Mouse (Mus musculus): ENCODE data around the gene Rplp2. TPM values are rescaled to one million over a fixed set of nuclear protein-coding genes. Genes with fewer than 3 reads are reported as not detected.

The Rplp2 gene
- total RNA-seq, 2 experiments from 2014 or later: 949 to 1,096 TPM

DNA sequence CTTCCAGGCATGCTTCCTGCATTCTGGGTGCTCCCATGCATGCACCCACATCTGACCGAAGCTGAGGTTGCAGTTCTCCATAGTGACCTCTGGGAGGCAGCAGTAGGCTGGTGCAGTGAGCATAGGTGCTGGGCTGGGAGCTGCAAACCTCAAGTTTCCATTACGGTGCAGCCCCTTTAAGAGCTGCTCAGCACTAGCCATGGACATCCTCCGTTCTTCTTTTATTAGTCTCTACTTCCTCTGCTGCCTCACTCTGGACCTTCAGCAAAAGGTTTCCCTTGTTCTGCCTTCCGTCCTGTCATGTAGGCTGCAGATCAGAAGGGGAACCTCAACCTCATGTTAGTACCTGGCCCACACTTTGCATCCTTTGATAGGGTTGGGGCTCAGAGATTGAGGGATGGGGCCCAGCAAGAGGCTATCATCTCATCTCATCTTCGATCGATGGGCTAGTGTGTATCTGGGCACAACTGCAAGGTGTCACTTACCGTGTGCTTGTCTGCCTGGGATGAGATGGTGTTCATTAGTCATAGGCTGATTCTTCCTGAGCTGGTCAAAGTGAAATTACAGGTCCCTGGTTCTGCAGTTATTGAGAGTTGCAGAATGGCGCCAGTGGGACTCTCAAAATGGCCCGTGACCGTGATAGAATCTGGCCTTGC is 33.8 kb downstream of the Rplp2 start:
- DNase-seq (ENCODE audit: low spot score in 2 of 2): peak in 1 of 2 experiments; percentile 56

GRCm38 (mm10) chr7:141481498-141482401 is 34.6 kb downstream of the Rplp2 start:
- peak in 1 of 2 experiments; percentile 48 for DNase-seq (ENCODE audit: low spot score in 2 of 2)

- no peak for DNase-seq (ENCODE audit: low spot score in 2 of 2)
Observed at GRCm38 (mm10) chr7:141482531-141483024, 35.4 kb downstream of the Rplp2 start.

DNA sequence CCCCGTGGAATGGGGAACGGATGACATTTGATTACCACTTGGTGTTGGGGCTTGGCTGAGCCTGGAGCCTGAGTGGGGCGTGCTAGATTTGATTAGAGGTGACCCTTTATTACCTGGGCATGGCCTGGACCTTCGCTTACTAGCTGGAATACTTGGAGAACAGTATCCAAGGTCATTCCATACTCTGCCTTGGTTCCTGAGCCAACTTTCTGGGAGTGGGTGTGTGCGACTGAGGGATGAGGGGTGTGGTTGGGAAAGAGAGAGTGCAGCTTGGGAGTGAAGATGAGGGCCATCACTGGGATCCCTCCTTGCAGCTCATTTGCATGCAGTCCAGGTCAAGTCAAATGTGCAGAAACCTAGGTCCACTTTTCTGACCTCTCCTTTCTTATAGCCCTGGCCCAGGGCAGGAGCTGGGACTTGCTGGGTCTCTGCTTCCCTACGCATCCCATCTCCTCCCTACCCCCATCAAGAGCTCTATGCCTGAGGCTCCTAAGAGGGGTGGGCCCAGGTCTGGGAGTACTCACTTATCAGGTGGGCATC is 36.0 kb downstream of the Rplp2 start:
- no peak for DNase-seq (ENCODE audit: low spot score in 2 of 2)

- no peak for DNase-seq (ENCODE audit: low spot score in 2 of 2)
Observed at GRCm38 (mm10) chr7:141484186-141485120, 37.3 kb downstream of the Rplp2 start.

DNA sequence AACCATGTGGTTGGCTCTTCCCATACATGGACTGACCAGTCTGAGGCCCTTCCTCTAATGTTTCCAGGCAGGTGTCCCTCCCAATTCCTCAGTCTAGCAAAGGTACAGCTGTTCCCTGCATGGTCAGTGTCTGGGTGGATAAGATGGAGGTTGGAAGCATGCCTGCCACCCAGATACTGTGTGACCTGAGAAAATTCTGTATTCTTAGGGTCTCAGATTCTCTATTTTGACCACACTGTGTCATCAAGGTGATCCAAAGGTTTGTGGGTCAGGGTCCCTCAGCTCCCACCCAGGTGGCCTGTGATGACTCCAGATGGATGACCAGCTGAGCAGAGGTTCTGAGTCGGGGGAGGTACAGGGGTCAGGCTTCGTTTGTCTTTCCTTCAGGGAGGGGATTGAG is 38.0 kb downstream of the Rplp2 start:
- DNase-seq (ENCODE audit: low spot score in 2 of 2): no peak

DNA sequence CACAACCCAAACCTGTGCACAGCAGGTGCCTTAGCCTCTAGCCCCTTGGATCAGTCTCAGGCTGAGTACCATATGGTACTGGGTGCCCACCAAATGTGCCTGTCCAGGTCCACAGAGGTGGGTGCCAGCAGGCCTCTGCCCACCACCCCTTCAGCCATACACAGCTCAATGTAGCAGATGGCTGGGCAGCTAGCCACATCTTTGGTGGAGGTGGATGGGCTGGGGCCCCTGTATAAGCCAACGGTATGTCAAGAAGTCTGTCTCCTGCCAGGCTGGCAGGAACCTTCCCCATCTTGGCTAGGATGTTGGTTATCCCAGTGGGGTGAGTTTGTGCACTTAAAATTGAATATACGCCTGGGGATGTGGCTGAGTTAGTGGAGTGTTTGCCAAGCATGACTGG is 38.4 kb downstream of the Rplp2 start:
- DNase-seq (ENCODE audit: low spot score in 2 of 2): no peak

DNA sequence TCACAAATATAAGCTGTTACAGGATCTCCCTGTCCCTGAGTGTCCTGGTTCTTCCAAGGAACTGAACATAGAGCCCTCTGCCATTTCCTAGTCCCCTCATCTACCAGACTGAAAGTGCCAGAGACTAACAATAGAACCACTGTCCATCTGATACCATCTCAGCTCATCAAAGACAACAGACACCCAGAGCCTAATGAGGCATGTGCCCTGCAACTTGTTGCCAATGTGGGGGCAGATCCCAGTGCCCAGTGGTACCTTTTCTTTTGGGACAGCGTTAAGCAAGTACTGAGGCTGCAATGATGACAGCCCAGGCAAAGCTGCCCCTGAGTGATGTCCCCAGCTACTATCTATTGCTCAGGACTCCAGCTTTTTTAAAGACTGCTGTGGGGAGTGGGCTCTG is 39.1 kb downstream of the Rplp2 start:
- no peak for DNase-seq (ENCODE audit: low spot score in 2 of 2)

GRCm38 (mm10) chr7:141487141-141487540 is 40.0 kb downstream of the Rplp2 start:
- no peak for DNase-seq (ENCODE audit: low spot score in 2 of 2)

GRCm38 (mm10) chr7:141491151-141491550 is 44.0 kb downstream of the Rplp2 start:
- no peak for DNase-seq (ENCODE audit: low spot score in 2 of 2)

GRCm38 (mm10) chr7:141492738-141493137 is 45.6 kb downstream of the Rplp2 start:
- no peak for DNase-seq (ENCODE audit: low spot score in 2 of 2)

DNA sequence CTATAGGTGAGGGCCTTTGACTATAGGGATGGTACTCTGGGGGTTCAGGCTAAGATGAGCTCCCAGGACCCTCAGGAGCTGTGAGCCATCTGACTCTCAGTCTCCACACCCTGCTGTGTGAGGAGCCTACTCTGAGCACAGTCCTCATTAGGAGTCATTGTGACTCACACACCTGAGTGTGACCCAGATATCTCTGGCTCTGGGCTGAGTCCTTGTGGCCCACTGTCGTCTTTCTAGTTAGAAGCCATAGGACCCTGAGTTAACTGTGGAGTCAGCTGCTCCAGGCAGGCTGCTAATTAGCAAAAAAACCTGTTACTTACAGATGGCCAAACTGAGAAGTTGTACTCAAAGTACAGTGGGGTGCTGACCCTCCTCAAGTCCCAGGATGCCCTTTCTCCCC is 46.6 kb downstream of the Rplp2 start:
- DNase-seq (ENCODE audit: low spot score in 2 of 2): no peak

DNA sequence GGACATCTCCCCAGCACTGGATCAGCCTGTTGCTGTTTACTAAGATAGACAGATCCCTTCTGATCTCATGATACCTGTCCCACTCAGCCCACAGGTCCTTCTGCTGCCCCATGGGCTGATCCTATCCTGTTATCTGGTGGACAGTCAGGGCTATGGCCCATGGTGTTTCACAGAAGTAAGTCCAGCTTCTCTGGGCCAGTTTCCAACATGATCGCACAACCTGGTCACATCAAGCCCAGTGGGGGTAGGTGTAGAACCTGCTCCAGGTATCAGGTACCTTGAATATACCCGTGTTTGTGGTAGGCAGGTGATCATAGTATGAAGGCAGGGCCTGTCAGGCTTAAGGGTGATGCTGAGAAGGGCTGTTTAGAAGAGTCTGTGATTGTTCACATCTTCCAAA is 48.2 kb downstream of the Rplp2 start:
- DNase-seq (ENCODE audit: low spot score in 2 of 2): no peak

DNA sequence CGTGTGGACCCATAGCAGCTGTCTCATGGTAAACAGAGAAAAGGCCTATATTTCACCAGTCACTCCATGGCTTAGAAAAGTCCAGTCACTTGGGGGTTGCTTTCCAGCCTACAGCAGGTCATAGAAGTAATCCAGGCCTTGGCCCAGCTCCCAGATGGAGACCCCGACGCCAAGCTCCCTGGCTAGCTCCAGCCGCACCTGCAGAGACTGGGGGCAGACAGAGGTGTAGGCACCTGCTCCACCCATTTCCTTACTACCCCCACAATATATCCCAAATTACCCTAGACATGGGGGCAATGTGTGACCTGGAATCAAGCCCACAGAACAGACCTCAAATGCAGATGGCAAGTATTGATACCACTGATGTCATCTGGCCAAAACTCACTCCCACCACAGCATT is 48.8 kb downstream of the Rplp2 start:
- no peak for DNase-seq (ENCODE audit: low spot score in 2 of 2)

GRCm38 (mm10) chr7:141497600-141497999 is 50.4 kb downstream of the Rplp2 start:
- no peak for DNase-seq (ENCODE audit: low spot score in 2 of 2)

Other genes with a start within 250 kb of the Rplp2 start
- gene Lmntd2, start 233.3 kb upstream of the Rplp2 start, total RNA-seq (2021): under 1 TPM; 0.13 to 0.33 TPM
- gene Rassf7, start 231.5 kb upstream of the Rplp2 start, total RNA-seq (2021): 1 to 10 TPM; 1.4 to 2.6 TPM
- gene Phrf1, start 218.6 kb upstream of the Rplp2 start, total RNA-seq (2021): 10 to 100 TPM; 75.8 to 76.0 TPM
- gene Irf7, start 180.9 kb upstream of the Rplp2 start, total RNA-seq (2021): 1 to 10 TPM; 7.9 to 8.4 TPM
- gene Cdhr5, start 170.6 kb upstream of the Rplp2 start, total RNA-seq (2021): 1 to 10 TPM; 1.6 to 9.5 TPM
- not detected for gene Sct, start 168.2 kb upstream of the Rplp2 start, total RNA-seq (2021)
- under 1 TPM; 0.19 to 0.27 TPM for gene Drd4, start 155.4 kb upstream of the Rplp2 start, total RNA-seq (2021)
- 10 to 100 TPM; 21.9 to 30.3 TPM for gene Deaf1, start 119.7 kb upstream of the Rplp2 start, total RNA-seq (2021)
- 10 to 100 TPM; 25.7 to 25.9 TPM for gene Tmem80, start 119.6 kb upstream of the Rplp2 start, total RNA-seq (2021)
- 1 to 10 TPM; 1.9 to 2.7 TPM for gene Eps8l2, start 108.5 kb upstream of the Rplp2 start, total RNA-seq (2021)
- gene Taldo1, start 55.2 kb upstream of the Rplp2 start, total RNA-seq (2021): 100 to 1,000 TPM; 677 to 814 TPM
- gene Gatd1, start 33.2 kb upstream of the Rplp2 start, total RNA-seq (2021): 10 to 100 TPM; 25.5 to 35.3 TPM
- gene Cend1, start 17.9 kb upstream of the Rplp2 start, total RNA-seq (2021): 1 to 10 TPM; 1.7 to 2.4 TPM
- gene Slc25a22, start 9.5 kb upstream of the Rplp2 start, total RNA-seq (2021): 100 to 1,000 TPM; 104 to 105 TPM
- gene Pidd1, start 3.3 kb upstream of the Rplp2 start, total RNA-seq (2021): 1 to 10 TPM; 1.1 to 1.4 TPM
- 1,000 to 10,000 TPM in 1 of 2 experiments, 100 to 1,000 TPM in 1; 739 to 1,290 TPM for gene Pnpla2, start 7.8 kb downstream of the Rplp2 start, total RNA-seq (2021)
- 10 to 100 TPM; 11.2 to 12.5 TPM for gene Cracr2b, start 13.7 kb downstream of the Rplp2 start, total RNA-seq (2021)
- 100 to 1,000 TPM; 317 to 379 TPM for gene Cd151, start 20.0 kb downstream of the Rplp2 start, total RNA-seq (2021)
- 100 to 1,000 TPM; 104 to 114 TPM for gene Polr2l, start 27.8 kb downstream of the Rplp2 start, total RNA-seq (2021)
- gene Tspan4, start 27.9 kb downstream of the Rplp2 start, total RNA-seq (2021): 10 to 100 TPM; 49.6 to 61.3 TPM
- gene Chid1, start 92.5 kb downstream of the Rplp2 start, total RNA-seq (2021): 10 to 100 TPM; 54.5 to 59.0 TPM
- 10 to 100 TPM; 56.4 to 83.8 TPM for gene Ap2a2, start 114.8 kb downstream of the Rplp2 start, total RNA-seq (2021)
- not detected for gene Muc6, start 207.9 kb downstream of the Rplp2 start, total RNA-seq (2021)
- 1 to 10 TPM in 1 of 2 experiments, under 1 TPM in 1; 0.50 to 2.7 TPM for gene Muc2, start 243.0 kb downstream of the Rplp2 start, total RNA-seq (2021)

All from adrenal gland, adult 18-20 months (tissue).